Comparison of ENCODE assay signal across 8 mouse cellular contexts in genomic region chr4:126967241-126967863, GRCm38 (mm10). TPM values are rescaled to one million over a fixed set of nuclear protein-coding genes. Genes with fewer than 3 reads are reported as not detected.
DNase-seq lines count a peak whose midpoint lies in the region; ATAC-seq and TF ChIP-seq lines count a peak whose summit lies in the region.

No protein-coding gene starts in this region.

- no peaks in the 10 kb centered on the region for H3K27me3 ChIP-seq in ES-Bruce4 (ENCODE audit: control insufficient read depth, insufficient read depth, low read length, poor library complexity, severe bottlenecking)
- no peaks in the 10 kb centered on the region for H3K27me3 ChIP-seq in embryonic facial prominence, embryonic 11.5 days (ENCODE audit: control insufficient read depth, insufficient read depth, low read length)
- H3K27me3 ChIP-seq in heart, embryonic 15.5 days: no peaks in the 10 kb centered on the region
- H3K27me3 ChIP-seq in small intestine, adult 2 months (ENCODE audit: control insufficient read depth, insufficient read depth, low read length): no peaks in the 10 kb centered on the region

- 2% methylated on average over 22 of the region's 53 CpGs for WGBS in embryonic facial prominence, embryonic 11.5 days
- 0% methylated on average over 16 of the region's 53 CpGs for WGBS in heart, embryonic 15.5 days
- WGBS in small intestine, adult 2 months: 3% methylated on average over 34 of the region's 53 CpGs

- DNase-seq in adrenal gland, adult 18-20 months (ENCODE audit: low spot score in 2 of 2): peak; percentile 29 to 36
- DNase-seq in embryonic facial prominence, embryonic 11.5 days (ENCODE audit: low spot score): peak; percentile 47
- peak; percentile 19 to 51 for DNase-seq in kidney, postnatal 25 days
- DNase-seq in lung, postnatal 36 days: peak; percentile 23
- DNase-seq in layer of hippocampus, adult 9-11 months: no peak

- no peak for TF ChIP-seq POLR2A in ES-Bruce4 (IDR thresholded peaks at IDR 0.05; ENCODE audit: insufficient read depth, low read length)
- no peak for TF ChIP-seq POLR2A in small intestine, adult 2 months (IDR thresholded peaks at IDR 0.05; ENCODE audit: low read depth, low read length)

- H3K27ac ChIP-seq in ES-Bruce4 (ENCODE audit: insufficient read depth, low read length): peak overlapping the region; percentile 74
- peak overlapping the region; percentile 96 for H3K27ac ChIP-seq in embryonic facial prominence, embryonic 11.5 days (replicated peaks; ENCODE audit: low read depth, low read length)
- H3K27ac ChIP-seq in heart, embryonic 15.5 days: peak overlapping the region; percentile 97
- no peak overlapping the region; the same call in 1 of the 2 replicates for H3K27ac ChIP-seq in small intestine, adult 2 months (ENCODE audit: insufficient read depth, low read depth, low read length)

- peaks cover 1% of the 10 kb centered on the region for H3K4me1 ChIP-seq in ES-Bruce4 (ENCODE audit: control insufficient read depth, insufficient read depth, low read length)
- H3K4me1 ChIP-seq in embryonic facial prominence, embryonic 11.5 days (ENCODE audit: control insufficient read depth, insufficient read depth, low read length): no peaks in the 10 kb centered on the region
- peaks cover 7% of the 10 kb centered on the region for H3K4me1 ChIP-seq in heart, embryonic 15.5 days (replicated peaks)
- peaks cover 2% of the 10 kb centered on the region; the same call in 1 of the 2 replicates for H3K4me1 ChIP-seq in small intestine, adult 2 months (ENCODE audit: control insufficient read depth, insufficient read depth, insufficient read length, low read length)

- no peaks in the 10 kb centered on the region for H3K9me3 ChIP-seq in ES-Bruce4 (replicated peaks; ENCODE audit: control insufficient read depth, insufficient read depth, low read length, poor library complexity, severe bottlenecking)
- H3K9me3 ChIP-seq in embryonic facial prominence, embryonic 11.5 days (replicated peaks; ENCODE audit: control insufficient read depth, low read length): no peaks in the 10 kb centered on the region
- H3K9me3 ChIP-seq in heart, embryonic 15.5 days (replicated peaks): no peaks in the 10 kb centered on the region

- H3K9ac ChIP-seq in ES-Bruce4 (ENCODE audit: low read depth, poor library complexity, severe bottlenecking): peak overlapping the region; percentile 99
- H3K9ac ChIP-seq in embryonic facial prominence, embryonic 11.5 days (replicated peaks; ENCODE audit: low read length): peak overlapping the region; percentile 99
- H3K9ac ChIP-seq in heart, embryonic 15.5 days: peak overlapping the region; percentile 99

- no peaks in the 10 kb centered on the region for H3K36me3 ChIP-seq in ES-Bruce4 (ENCODE audit: control insufficient read depth, insufficient read depth, low read length, poor library complexity, severe bottlenecking)
- H3K36me3 ChIP-seq in embryonic facial prominence, embryonic 11.5 days (replicated peaks; ENCODE audit: control insufficient read depth, insufficient read depth, low read depth, low read length): no peaks in the 10 kb centered on the region
- no peaks in the 10 kb centered on the region for H3K36me3 ChIP-seq in heart, embryonic 15.5 days
- no peaks in the 10 kb centered on the region for H3K36me3 ChIP-seq in small intestine, adult 2 months (ENCODE audit: control insufficient read depth, insufficient read depth, low read length)

- 0 out of 2 replicates have a peak, but pooled peaks have one; percentile 41 for ATAC-seq in embryonic facial prominence, embryonic 11.5 days (replicated peaks; ENCODE audit: insufficient number of reproducible peaks, low FRiP score, low TSS enrichment, low read depth)
- peak; percentile 10 for ATAC-seq in heart, embryonic 15.5 days (replicated peaks; ENCODE audit: insufficient number of reproducible peaks, insufficient read depth, low FRiP score, low read depth)

- no peak for TF ChIP-seq EP300 in ES-Bruce4 (IDR thresholded peaks at IDR 0.05; ENCODE audit: insufficient read depth, low read depth, low read length)

- H3K4me2 ChIP-seq in embryonic facial prominence, embryonic 11.5 days (ENCODE audit: low read depth, low read length): peak overlapping the region; percentile 71
- H3K4me2 ChIP-seq in heart, embryonic 15.5 days: peak overlapping the region; percentile 79

- no peak for TF ChIP-seq CTCF in ES-Bruce4 (IDR thresholded peaks at IDR 0.05; ENCODE audit: low read depth, low read length)
- TF ChIP-seq CTCF in small intestine, adult 2 months (IDR thresholded peaks at IDR 0.05; ENCODE audit: extremely low read depth, insufficient read length, insufficient replicate concordance, low read depth, low read length): no peak

- H3K4me3 ChIP-seq in ES-Bruce4 (ENCODE audit: low read depth, low read length): peak overlapping the region; percentile 93
- peak overlapping the region; percentile 100 for H3K4me3 ChIP-seq in embryonic facial prominence, embryonic 11.5 days (ENCODE audit: low read depth, low read length)
- H3K4me3 ChIP-seq in heart, embryonic 15.5 days: peak overlapping the region; percentile 99
- H3K4me3 ChIP-seq in small intestine, adult 2 months (ENCODE audit: low read depth, low read length): peak overlapping the region; percentile 94

RNA-seq across cellular contexts. Expression of gene Zmym4, which starts 0.6 kb away (rescaled TPM):
- polyA plus RNA-seq in ES-Bruce4 (2011; ENCODE audit: insufficient read depth, insufficient read length, low read depth, missing spikeins): 66.0 and 70.9 TPM in 2 replicates
- total RNA-seq in adrenal gland, adult 18-20 months (2021): 10 to 100 TPM; 29.3 to 32.5 TPM
- 26.5 and 29.6 TPM in 2 replicates for polyA plus RNA-seq in embryonic facial prominence, embryonic 11.5 days (2014; fragmentation: Nextera tagmentation; extraction: Ambion mirVana)
- polyA plus RNA-seq in heart, embryonic 15.5 days (2015; fragmentation: Nextera tagmentation; extraction: Ambion mirVana): 12.0 and 12.4 TPM in 2 replicates
- 0.19 and 0.74 TPM in 2 replicates for polyA plus RNA-seq in small intestine, adult 2 months (2012; rRNA removed)

RNA-seq across cellular contexts. Expression of gene Sfpq, which starts 53.8 kb away (rescaled TPM):
- polyA plus RNA-seq in ES-Bruce4 (2011; ENCODE audit: insufficient read depth, insufficient read length, low read depth, missing spikeins): 827 and 868 TPM in 2 replicates
- total RNA-seq in adrenal gland, adult 18-20 months (2021): 100 to 1,000 TPM; 233 to 291 TPM
- polyA plus RNA-seq in embryonic facial prominence, embryonic 11.5 days (2014; fragmentation: Nextera tagmentation; extraction: Ambion mirVana): 158 and 194 TPM in 2 replicates
- 42.1 and 43.2 TPM in 2 replicates for polyA plus RNA-seq in heart, embryonic 15.5 days (2015; fragmentation: Nextera tagmentation; extraction: Ambion mirVana)
- polyA plus RNA-seq in small intestine, adult 2 months (2012; rRNA removed): 31.5 and 47.9 TPM in 2 replicates
